Mouse (Mus musculus): Measurements from ENCODE around the gene Upf2.
"Not testable (repeated sequence)": the region's sequence is repeated elsewhere in the genome, so short reads cannot be mapped to it uniquely, and the experiment has no call there.

Gene Upf2

DNA sequence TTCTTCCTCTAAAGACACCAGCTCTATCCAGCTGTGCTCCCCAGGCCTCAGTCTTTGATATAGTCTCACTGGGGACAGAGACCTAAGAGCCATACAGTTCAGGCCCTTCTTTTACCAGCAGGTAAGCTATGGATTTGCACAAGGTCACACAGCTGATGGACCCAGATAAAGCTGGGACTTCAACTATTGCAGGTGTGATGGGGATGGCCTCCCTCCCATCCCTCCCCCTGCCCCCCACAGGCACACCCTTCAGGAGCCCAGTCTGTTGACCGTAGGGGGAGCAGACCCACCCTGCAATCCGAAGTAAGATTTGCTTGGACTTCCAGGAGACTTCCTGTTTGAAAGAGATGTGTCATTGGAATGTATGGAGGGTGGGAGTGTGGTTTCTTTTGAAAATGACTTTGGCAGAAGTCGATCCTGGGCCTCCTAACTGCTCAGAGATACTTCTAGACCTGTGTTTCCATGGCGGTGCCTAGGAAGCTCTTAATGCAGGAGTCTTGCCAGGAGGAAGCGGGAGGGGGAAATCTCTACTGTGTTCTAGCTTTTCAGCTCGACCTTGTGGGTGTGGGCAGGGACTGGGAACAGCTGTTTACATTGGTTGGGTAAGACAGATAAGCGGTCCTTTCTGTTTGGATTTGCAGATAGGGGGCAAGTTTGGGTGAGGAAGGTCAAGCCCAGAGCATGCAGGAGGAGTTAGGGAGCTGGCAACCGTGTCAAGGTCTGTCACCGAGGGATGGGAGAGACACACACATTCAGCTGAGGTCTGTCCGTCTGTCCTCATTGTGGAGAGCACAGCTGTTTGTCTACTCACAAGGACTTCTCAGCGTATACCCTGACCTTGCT lies 120.5 kb downstream of the Upf2 start:
- DNase-seq (ENCODE audit: low spot score): peak; percentile 56

DNA sequence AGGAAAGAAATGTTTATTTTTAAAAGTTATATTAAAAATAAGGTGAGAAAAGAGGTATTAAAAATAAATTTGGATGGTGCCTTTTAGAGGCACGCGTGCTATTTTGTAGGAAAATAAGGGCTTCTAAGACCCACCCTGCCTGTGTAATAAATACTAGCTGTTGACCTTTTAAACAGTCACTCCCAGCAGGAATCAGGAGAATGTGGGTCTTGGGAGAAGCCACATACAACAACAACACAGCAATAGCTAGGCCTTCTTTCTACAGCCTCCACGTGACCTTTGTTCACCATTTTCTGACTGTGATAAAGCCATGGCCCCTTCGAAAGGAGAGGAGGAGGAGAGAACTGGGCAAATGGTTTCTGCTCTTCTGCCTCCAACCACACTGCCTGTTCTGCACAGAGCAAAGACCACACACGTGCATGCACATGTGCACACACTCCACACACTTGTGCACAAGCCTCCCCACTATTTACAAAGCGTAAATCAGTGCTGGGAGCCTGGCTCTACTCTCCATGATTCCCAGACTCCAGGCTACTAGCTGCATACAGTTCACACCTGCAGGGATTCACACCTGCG lies 121.5 kb downstream of the Upf2 start:
- DNase-seq (ENCODE audit: low spot score): no peak

DNA sequence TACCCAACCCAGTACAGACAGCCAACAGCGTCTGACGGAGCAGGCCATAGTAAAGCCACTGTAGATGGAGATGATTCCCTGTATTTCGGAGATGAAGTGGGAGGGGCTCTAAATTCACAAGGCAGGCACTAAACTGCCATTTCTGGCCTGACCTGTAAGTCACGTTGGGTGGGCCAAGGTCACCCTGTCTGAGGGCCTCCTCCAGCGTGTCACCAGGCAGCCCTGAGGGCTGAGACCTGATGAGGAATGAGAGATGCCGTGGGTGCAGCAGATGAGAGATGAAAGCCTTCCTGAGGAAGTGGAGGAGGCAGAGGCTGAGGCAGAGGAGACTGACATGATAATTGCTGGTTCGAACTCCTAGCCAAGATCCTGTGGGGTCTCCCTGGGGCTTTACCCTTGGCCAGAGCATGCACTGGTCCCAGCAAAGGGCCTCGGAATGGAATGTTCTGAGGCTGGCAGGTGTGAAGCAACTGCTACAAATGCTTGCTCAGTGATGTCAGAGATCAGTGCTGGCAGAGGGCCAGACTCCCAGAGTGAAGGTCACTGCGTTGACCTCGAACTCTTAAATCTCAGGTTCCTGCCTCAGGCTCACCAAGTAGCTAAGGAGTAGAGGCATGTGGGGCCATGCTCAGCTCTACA lies 123.7 kb downstream of the Upf2 start:
- DNase-seq (ENCODE audit: low spot score): peak; percentile 57

DNA sequence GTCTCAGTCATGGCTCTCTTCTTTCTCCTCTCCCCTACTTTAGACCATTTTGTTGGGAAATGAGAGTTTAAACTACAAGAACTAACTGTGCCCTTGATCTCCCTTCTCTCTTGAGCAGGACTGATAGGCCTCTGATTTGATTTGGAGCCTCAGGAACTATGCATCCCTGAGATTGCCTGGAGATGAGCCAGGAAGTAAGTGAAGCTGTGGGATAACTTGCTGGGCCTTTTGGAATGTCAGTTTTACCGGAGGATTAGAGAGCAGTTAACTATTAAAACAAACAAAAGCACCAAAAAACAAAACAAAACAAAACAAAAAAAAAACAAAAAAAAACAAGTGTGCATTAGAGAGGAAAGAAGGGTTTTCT lies 124.2 kb downstream of the Upf2 start:
- no peak for DNase-seq (ENCODE audit: low spot score)

DNA sequence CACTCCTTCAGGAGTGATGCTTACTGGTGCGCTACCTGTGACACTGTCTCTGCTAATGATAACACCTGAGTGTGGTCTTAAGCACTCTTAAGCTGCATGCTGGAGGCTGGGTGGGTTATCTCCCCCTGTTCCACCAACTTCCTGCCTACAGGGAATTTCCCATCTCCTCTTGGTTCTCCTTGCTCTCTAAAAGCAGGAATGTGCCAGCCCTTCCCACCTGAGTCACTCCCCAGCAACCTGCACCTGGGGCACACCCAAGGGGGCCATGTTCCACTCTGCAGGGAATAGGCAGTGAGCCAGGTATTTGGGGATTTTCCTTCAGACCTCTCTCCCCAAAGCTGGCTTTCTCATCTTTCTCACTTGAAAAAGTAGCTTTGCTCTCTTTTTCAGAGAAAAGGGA lies 128.8 kb downstream of the Upf2 start:
- DNase-seq (ENCODE audit: low spot score): peak; percentile 37

DNA sequence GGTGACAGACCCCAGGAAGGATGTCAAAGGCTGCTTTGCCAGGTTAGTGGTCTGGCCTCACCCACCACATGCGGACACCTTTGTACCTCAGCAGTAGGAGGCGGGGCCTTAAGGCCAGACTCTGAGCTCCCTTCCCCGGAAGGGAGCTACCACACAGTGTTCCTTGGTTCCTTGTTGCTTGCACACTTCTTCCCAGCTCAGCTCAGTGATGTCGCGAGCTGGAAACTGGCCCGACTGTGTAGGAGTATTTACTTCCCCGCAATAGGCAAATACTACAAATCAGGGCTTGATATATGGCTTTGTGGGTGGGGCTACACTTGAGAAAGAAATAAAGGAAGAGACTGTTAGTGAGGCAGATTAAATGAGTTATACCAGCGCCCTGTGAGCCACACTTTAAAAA lies 129.8 kb downstream of the Upf2 start:
- DNase-seq (ENCODE audit: low spot score): peak; percentile 69

DNA sequence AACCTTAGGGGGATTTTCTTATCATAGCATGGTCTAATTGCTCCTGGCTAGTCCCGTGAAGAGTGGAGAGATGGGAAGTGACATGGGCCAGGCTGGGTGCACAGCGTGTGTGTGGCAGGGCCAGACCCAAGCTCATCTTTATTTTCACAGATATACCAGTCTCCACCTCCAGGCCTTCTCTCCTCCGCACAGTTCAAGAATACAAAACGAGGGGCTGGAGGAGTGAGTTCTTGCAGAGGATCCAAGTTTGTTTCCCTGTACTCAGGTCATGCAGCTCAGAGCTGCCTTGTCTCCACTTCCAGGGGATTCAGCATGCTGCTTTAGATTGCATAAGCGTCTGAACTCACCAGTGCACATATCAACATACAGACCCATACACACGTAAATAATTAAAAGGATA lies 131.3 kb downstream of the Upf2 start:
- no peak for DNase-seq (ENCODE audit: low spot score)

DNA sequence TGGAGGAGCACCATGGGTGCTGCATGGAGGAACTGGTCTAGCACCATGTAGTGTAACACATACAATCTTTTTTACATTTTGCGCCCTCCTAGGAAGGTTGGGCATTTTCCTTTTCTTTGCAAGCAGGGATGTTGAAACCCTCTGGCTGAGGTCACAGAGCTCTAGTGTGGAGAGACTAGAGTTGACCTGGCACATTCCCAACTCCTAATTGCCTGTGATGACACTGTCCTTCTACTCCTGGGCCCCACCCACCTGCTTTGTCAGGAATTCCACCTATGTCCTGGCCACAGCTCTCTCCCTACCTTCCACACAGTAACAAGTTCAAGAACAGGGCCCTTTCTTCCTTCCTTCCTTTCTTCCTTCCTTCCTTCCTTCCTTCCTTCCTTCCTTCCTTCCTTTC lies 132.4 kb downstream of the Upf2 start:
- no peak for DNase-seq (ENCODE audit: low spot score)

DNA sequence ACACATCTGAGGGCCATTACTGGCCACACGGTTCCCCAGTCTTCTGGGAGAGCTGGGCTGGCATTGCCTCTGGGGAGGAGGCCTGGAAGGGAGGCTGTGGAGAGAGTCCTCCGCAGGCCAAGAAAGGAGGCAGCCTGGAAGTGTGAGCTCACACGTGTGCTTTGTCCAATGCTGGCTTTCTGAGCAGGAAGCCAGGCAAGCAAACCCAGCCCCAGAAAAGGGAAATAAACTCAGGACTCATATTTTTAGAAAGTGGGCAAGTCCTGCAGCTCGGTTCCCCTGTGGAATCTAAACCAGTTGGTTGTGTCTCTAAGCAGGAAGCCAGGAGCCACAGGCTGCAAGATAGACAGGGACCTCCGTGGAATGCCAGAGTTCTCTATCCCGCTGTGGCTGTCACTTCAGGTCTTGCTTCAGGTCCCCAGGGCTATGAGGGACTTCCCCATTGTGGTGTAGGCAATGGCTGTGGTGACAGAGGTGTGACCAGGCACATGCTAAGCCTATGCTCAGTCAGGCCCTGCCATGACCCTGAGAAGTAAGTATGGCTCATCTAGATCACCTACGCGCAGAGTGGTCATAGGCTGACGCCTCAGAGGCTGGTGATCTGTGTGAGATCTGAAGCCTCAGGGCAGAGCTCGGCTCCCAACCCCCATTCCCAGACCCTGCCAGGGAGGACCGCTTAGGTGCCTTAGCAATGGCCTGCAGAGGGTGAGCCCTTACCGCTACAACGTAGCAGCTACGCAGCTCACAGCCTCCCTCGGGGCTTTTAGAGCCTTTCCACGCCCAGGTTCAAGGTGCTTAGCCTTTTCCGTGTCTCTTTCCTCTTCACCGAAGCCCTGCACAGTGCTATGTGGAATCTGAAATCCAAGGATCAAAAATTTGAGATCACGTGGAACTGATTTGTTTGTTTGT lies 134.6 kb downstream of the Upf2 start:
- no peak for DNase-seq (ENCODE audit: low spot score)

DNA sequence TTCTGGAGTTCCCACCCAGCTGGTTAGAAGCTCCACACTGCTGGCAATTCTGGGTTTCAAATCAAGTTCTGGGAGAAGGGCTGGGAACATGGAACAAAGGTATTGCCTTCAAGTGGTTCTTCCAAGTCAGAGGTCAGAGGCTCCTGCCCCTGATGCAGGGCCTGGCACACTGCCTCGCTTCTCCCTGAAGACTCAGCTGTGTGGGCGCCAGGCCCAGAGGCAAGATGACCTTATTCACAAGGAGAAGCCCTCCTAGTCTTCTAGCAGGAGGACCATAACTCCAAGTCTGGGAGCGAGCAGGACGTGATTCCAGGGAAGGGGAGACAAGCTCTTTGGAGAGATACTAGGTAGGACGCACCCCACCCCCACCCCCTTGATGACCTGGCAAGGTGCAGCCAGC lies 135.9 kb downstream of the Upf2 start:
- no peak for DNase-seq (ENCODE audit: low spot score)

DNA sequence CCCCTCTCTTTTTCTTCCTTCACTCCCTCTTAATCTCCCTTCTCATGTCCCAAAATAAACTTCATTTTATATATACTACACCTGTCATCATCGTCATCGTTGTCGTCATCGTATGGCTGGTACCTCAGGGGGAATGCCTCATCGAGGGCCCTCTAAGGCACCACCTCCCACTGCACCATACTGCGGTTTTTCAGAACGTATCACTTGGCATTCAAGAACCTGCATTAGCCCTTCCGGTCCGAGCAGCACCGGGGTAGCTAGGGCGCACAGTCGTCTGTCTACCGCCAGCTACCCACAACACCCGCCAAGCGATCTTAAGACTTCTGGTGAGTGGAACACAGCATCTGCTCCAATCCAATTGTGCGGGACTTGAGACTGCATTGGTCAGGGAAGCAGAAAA lies 138.7 kb downstream of the Upf2 start:
- DNase-seq (ENCODE audit: low spot score): not testable (repeated sequence)

DNA sequence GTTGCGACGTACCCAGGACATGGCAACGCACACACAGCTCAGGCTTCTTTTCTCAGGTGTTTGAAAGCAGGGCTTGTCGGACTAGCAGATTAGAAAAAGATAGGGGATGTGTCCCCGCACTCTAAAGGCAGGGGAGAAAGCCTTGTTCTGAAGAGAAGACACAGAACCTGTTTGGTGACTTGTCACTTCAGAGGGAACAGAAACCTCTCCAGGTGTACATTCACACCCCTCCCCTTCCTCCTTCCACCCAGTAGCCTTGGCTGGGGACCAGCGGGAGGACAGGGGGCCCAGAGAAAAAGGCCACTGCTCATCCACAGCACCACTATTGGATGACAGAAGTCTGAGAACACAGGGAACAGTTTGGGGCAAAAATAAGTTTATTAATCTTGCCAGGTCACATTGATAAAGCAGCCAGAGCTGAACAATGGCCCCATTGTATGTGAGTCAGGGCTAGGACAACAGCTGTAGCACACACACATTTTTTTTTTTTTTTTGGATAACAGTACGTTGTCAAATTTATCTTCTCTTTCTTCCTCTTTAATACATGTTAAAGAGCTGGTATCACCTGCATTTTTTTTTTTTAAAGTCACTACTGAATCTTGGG lies 145.9 kb downstream of the Upf2 start:
- DNase-seq (ENCODE audit: low spot score): no peak

DNA sequence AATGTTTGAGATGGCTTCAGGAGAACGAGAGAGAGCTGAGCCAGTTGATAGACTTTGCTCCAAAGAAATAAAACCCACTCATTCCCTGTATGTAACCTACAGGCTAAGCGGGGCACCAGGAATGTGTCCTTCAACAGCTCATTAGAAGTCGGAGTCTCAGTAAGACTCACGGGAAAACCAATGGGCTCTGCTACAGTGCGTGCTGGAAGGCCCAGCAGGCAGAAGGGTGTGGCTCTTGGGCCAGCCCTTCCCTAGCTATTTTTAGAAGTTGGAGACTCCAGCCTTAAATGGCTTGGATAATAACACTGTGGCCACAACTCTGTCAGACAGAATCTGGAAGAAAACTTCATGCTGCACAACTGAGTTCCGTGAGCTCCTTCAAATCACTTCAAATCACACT lies 147.7 kb downstream of the Upf2 start:
- peak; percentile 17 for DNase-seq (ENCODE audit: low spot score)

DNA sequence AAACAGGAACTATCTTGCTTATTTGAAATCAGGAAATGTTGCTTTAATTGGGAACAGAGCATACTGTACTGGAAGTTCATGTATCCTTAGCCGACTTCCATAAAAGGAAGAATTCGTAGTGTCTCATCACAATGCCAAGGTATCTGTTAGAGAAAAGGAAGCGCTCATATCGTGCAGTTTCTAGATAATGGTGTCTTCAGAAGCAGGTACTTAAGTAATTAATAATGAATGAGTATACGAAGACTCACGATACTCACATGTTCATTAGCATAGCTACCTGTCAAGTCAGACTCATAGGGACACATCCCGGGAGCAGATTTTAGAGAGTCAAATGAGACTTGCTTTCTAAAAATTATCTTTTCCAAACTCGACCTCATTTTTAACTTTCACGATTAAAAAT lies 148.2 kb downstream of the Upf2 start:
- no peak for DNase-seq (ENCODE audit: low spot score)

DNA sequence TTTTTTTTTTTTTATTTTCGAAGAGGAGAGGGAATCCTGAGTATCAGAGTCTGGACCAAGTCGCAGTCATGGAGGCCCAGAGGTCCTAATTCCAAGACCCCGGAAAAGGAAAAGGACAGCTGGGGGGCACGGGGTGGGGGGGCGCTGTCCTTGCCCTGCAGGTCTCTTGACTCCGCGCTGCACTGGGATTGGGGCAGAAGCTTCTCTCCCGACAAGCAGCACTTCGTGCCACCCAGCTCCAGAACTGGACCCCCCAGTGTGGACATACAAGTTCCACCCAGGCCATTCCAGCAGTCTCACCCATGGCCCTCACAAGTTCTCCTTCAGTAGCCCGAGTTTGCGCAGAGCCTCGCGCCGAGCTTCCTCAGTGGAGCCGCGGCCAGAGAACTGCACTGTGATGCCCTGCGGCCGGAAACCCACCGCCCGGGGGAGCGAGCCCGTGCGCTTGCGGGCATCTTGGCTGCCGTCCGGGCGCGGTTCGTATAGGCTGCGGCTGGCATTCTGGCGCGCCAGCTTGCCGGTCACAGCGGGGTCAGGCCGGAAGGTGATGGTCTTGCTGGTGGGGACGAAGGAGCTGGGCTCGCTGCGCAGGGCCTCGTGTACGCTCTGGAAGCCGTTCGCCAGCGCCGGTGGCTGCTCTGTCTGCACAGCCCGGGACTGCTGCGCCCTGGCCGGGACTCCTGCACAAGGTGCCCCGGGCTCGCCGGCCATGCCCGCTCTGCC lies 148.9 kb downstream of the Upf2 start:
- DNase-seq (ENCODE audit: low spot score): peak; percentile 14

DNA sequence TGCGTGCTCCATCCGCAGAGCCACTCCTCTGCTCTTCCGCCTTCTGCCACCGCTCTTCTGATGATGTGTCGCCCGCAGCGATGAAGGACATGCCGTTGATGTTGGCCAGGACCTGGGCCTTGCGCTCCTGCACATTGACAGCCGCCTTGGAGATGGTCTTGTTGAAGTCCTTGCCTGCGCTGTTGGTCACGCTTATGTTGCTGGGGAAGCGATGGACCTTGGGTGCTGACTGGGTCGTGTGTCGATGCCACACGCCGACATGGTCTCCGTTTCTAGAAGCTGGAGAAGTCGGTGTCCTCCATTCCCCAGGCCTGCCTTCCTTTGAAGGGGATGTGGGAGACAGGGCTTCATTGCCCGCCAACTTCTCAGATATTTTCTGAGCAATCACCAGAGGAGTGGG lies 149.5 kb downstream of the Upf2 start:
- no peak for DNase-seq (ENCODE audit: low spot score)

DNA sequence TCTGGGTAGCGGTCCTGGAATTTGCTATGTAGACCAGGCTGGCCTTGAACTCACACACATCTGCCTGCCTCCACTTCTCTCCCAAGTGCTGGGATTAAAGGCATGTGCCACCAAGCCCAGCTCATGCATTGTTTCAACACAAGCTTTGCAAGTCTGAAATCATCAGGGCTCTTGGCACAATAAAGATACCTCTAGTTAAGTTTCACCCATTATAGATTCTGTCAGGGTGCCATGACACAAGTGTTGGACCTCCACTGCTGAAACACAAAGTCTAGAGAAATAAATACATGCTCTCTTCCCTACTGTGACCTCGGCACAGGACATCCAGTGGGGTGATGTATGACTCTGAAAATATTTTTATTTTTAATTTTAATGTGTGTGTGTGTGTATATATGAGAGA lies 154.2 kb downstream of the Upf2 start:
- no peak for DNase-seq (ENCODE audit: low spot score)

Data from urinary bladder, postnatal 14 days (tissue).